Mouse (Mus musculus) kidney, postnatal 0 days (tissue): ENCODE results near the gene Kcnd3. TPM values are rescaled to one million over a fixed set of nuclear protein-coding genes. Genes with fewer than 3 reads are reported as not detected.

Source experiments
- ATAC-seq: fragments of 200-750 bp; cut with Nextera tagmentation; replicated peaks from 2 replicates; pipeline ENCODE4 v1.8.0; 2017; ENCODE audit warnings: low read depth, moderate number of reproducible peaks, moderate TSS enrichment, moderate library complexity; ENCODE audit not compliant: low FRiP score
- DNase-seq: peaks from one replicate; pipeline ENCODE4 v3.0.0-alpha.2; 2016; ENCODE audit warnings: low spot score
- H3K27ac ChIP-seq: fragments of 300-500 bp; sonication (generic); 2 replicates; pipeline ENCODE4 v1.5.1; 2014; ENCODE audit warnings: mild to moderate bottlenecking
- H3K27me3 ChIP-seq: fragments of 300-500 bp; sonication (generic); 2 replicates; pipeline ENCODE4 v1.6.1; 2014; ENCODE audit warnings: low read length, mixed read lengths; ENCODE audit not compliant: insufficient read depth
- H3K36me3 ChIP-seq: fragments of 300-500 bp; sonication (generic); 2 replicates; pipeline ENCODE4 v1.6.1; 2014; ENCODE audit warnings: low read length, mixed read lengths; ENCODE audit not compliant: insufficient read depth
- H3K4me1 ChIP-seq: fragments of 300-500 bp; sonication (generic); replicated peaks from 2 replicates; pipeline ENCODE4 v1.6.1; 2014; ENCODE audit warnings: antibody characterized with exemption, low read length, mixed read lengths; ENCODE audit not compliant: insufficient read depth
- H3K4me2 ChIP-seq: fragments of 300-500 bp; sonication (generic); 2 replicates; pipeline ENCODE4 v1.6.1; 2014; ENCODE audit warnings: mild to moderate bottlenecking, low read length, moderate library complexity, mixed read lengths
- H3K4me3 ChIP-seq: fragments of 300-500 bp; sonication (generic); replicated peaks from 2 replicates; pipeline ENCODE4 v1.5.1; 2014; ENCODE audit warnings: low read depth, low read length
- H3K9ac ChIP-seq: fragments of 300-500 bp; sonication (generic); 2 replicates; pipeline ENCODE4 v1.6.1; 2014; ENCODE audit warnings: low read depth, low read length
- H3K9me3 ChIP-seq: fragments of 300-500 bp; sonication (generic); replicated peaks from 2 replicates; pipeline ENCODE4 v1.6.1; 2016; ENCODE audit warnings: low read length, inconsistent platforms, mixed read lengths
- CTCF ChIP-seq: IDR thresholded peaks from 2 replicates; pipeline ENCODE4 v1.5.1; 2016; ENCODE audit warnings: antibody characterized with exemption, low read depth, mild to moderate bottlenecking, moderate library complexity
- whole genome bisulfite sequencing: fragments of 180-500 bp; shearing (Covaris S2); extraction: QIAGEN DNeasy Blood & Tissue Kit; methylation state at CpG from one replicate; pipeline ENCODE4 v1.1.7; 2014; 5-methylcytosine and 5-hydroxymethylcytosine counted together
- polyA plus RNA-seq: library from polyadenylated mRNA; unstranded; fragments of >200 nt; fragmentation: Nextera tagmentation; extraction: Ambion mirVana; gene quantifications from 2 replicates; pipeline ENCODE4 v1.2.1, GENCODE M21; 2015

Gene Kcnd3
- polyA plus RNA-seq, 1 experiment from 2014 or later: 2.9 TPM

DNA sequence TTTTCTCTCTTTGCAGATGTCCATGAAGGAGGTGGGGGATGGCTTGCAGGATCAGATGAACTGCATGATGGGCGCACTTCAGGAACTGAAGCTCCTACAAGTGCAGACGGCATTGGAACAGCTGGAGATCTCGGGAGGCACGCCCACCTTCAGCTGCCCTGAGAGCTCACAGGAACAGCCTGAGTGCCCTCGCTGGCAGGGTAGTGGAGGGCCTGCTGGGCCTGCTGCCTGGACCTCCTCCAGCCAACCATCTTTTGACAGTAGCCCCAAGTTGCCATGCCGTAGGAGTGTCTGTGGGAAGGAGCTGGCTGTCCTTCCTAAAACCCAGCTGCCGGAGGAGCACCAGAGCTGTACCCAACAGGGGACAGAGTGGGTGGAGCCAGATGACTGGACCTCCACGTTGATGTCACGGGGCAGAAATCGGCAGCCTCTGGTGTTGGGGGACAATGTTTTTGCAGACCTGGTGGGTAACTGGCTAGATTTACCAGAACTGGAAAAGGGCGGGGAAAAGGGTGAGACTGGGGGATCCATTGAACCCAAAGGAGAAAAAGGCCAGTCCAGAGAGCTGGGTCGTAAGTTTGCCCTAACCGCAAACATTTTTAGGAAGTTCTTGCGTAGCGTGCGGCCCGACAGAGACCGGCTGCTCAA is 264.3 kb downstream of the Kcnd3 start:
- ATAC-seq (no peak), DNase-seq (no peak)
- no peak for TF ChIP-seq CTCF
- Histone ChIP-seq H3K4me3 (no peak overlapping the region), H3K4me2 (no peak overlapping the region), H3K9ac (no peak overlapping the region), H3K27ac (no peak overlapping the region), H3K27me3 (no peaks in the 10 kb centered on the region), H3K9me3 (no peaks in the 10 kb centered on the region), H3K36me3 (no peaks in the 10 kb centered on the region), H3K4me1 (no peaks in the 10 kb centered on the region)
- WGBS: 64% methylated on average over 18 of the region's 18 CpGs

DNA sequence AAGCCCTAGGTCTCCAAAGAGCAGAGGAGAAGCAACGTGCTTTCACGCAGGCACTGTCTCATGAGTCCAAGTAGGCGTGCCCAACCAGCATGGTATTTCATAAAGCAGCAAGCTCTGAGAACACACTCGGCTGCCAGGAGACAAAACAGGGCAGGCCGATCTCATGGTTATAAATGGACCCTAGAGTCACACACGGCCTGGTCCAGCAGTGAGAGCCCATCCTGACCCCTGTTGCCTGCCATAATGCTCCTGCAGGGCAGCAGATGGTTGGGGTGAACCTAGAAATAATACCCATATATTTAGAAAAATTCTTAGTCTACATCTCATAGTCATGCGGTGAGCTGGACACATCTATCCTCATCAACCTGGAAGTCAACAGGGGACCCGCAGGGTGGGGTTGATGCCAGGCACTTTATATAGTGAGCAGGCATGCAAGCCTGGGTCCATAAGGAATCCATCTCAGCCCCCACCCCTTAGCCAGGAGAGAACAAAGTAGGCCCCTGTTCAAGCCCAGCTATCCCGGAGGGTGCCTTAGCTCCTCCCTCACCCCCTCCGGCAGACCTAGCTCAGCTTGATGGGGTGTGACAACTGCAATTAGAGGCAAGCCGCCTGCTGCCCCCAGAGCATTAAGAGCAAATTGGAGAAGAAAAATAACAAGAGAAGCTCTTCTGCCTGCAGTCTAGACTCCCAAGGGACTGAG is 265.9 kb downstream of the Kcnd3 start:
- Histone ChIP-seq H3K9me3 (no peaks in the 10 kb centered on the region), H3K27me3 (no peaks in the 10 kb centered on the region), H3K4me1 (no peaks in the 10 kb centered on the region), H3K4me2 (no peak overlapping the region), H3K4me3 (no peak overlapping the region), H3K27ac (no peak overlapping the region), H3K9ac (no peak overlapping the region), H3K36me3 (no peaks in the 10 kb centered on the region)
- no peak for TF ChIP-seq CTCF
- 46% methylated on average over 11 of the region's 11 CpGs for WGBS
- ATAC-seq: peak; percentile 31; the same call in 1 of the 2 replicates
- DNase-seq: peak; percentile 68

DNA sequence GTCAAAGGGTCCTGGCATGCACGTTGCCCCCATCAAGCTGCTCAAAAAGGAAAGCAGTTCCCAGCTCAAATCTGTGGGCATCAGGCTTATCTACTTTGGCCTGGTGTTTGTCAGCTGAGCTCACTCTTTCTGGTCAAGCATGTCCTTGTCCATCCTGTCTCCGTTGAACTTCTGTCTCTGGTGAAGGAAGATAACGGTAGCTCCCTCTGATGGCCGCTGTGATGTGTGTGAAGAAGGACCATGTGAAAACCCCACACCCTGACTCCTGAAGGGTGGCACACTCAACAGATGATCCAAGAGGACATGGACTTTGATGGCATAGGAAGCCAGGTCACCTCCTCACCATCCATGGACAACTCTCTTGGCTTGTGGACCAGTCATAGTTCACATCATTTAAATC is 266.6 kb downstream of the Kcnd3 start:
- WGBS: 30% methylated on average over 4 of the region's 4 CpGs
- no peak overlapping the region for H3K4me3 ChIP-seq
- no peak overlapping the region for H3K27ac ChIP-seq
- no peaks in the 10 kb centered on the region for H3K4me1 ChIP-seq
- peak; percentile 39 for TF ChIP-seq CTCF
- no peak for DNase-seq
- H3K4me2 ChIP-seq: no peak overlapping the region
- no peaks in the 10 kb centered on the region for H3K27me3 ChIP-seq
- H3K9ac ChIP-seq: no peak overlapping the region
- no peaks in the 10 kb centered on the region for H3K36me3 ChIP-seq
- no peak for ATAC-seq
- no peaks in the 10 kb centered on the region for H3K9me3 ChIP-seq

DNA sequence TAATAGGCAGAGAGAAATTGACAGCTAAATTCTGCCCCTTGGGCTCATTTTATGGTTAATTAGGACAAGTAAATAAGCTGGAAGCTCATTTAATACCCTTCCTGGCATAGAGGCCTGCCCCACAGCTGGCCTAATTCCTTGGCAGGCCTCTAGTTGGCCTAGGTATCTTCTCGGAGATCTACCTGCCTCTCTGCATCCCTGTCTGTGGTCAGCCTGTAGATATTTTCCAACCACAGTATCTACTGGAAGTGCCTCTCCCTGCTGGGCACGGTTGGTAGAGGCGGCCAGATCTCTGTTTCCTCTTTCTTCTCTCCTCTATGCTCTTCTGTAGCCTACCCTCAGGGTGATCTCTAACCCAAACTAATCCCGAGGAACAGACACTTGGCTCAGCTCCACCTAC is 267.8 kb downstream of the Kcnd3 start:
- no peak overlapping the region for H3K27ac ChIP-seq
- 75% methylated on average over 4 of the region's 4 CpGs for WGBS
- H3K9ac ChIP-seq: no peak overlapping the region
- H3K4me3 ChIP-seq: no peak overlapping the region
- H3K36me3 ChIP-seq: no peaks in the 10 kb centered on the region
- no peak for ATAC-seq
- no peak for DNase-seq
- H3K27me3 ChIP-seq: no peaks in the 10 kb centered on the region
- no peaks in the 10 kb centered on the region for H3K9me3 ChIP-seq
- TF ChIP-seq CTCF: no peak
- H3K4me2 ChIP-seq: no peak overlapping the region
- H3K4me1 ChIP-seq: no peaks in the 10 kb centered on the region

DNA sequence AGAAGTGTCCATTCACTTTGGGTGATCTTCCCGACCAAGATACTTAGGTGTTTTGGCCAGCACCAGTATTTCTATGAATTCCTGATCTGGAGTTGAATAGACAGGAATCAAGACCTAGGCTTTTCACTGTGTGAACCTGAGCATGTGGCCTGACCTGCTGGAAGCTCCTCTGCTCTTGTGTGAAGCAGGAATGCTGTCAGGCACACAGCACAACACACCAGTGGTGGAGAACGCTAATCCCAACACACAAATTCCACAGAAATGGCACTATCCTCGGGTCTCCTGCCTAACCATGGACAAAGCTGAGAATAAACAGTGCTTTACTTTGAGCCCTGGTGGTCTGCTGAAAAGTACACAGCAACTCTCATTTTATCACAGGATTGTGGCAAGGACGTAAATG is 268.4 kb downstream of the Kcnd3 start:
- ATAC-seq (no peak), DNase-seq (no peak)
- Histone ChIP-seq H3K9ac (no peak overlapping the region), H3K9me3 (no peaks in the 10 kb centered on the region), H3K36me3 (no peaks in the 10 kb centered on the region), H3K4me3 (no peak overlapping the region), H3K27me3 (no peaks in the 10 kb centered on the region), H3K4me2 (no peak overlapping the region), H3K27ac (no peak overlapping the region), H3K4me1 (no peaks in the 10 kb centered on the region)
- no peak for TF ChIP-seq CTCF
- WGBS: 79% methylated on average over 4 of the region's 4 CpGs

DNA sequence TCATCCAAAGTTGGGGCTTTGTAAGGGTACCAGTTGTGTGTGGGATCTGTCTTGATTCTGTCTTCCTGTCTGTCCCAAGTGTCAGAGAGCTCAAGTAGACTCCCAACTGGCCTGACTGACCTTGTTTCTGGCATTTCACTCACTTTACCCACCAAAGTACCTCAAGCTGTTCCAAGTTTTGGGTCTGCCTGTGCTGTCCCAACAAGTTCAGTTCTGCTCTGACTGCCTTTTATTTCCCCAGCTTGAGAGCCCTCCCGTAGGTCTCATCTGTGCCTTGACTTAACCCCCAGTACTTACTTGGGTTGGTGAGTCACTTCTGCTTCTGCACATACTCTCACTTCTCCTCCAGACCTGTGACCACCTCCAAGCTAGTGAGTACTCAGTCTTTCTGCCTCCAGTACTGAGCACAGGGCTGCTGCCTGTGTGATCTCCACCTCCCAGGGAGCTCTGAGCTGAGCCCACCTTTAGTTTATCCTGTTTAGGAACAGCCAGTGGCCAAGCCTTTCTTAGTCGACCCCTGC is 269.6 kb downstream of the Kcnd3 start:
- no peak overlapping the region for H3K4me2 ChIP-seq
- no peaks in the 10 kb centered on the region for H3K4me1 ChIP-seq
- ATAC-seq: no peak
- no peaks in the 10 kb centered on the region for H3K36me3 ChIP-seq
- no peak overlapping the region for H3K9ac ChIP-seq
- DNase-seq: no peak
- no peak for TF ChIP-seq CTCF
- H3K9me3 ChIP-seq: no peaks in the 10 kb centered on the region
- WGBS: 69% methylated on average over 2 of the region's 2 CpGs
- H3K27ac ChIP-seq: no peak overlapping the region
- H3K4me3 ChIP-seq: no peak overlapping the region
- H3K27me3 ChIP-seq: no peaks in the 10 kb centered on the region
